Mouse (Mus musculus): Measurements from ENCODE around the gene Slc35b2. TPM values are rescaled to one million over a fixed set of nuclear protein-coding genes. Genes with fewer than 3 reads are reported as not detected.

The Slc35b2 gene
- total and polyA plus RNA-seq, 2 experiments from 2014 or later, result 90.3 to 139 TPM

- no peak overlapping the region for H3K4me2 ChIP-seq (ENCODE audit: low read depth, low read length)
- no peaks in the 10 kb centered on the region for H3K9me3 ChIP-seq (ENCODE audit: low read length)
- no peaks in the 10 kb centered on the region; the same call in 1 of the 2 replicates for H3K4me1 ChIP-seq (ENCODE audit: insufficient read depth, low read length)
- no peaks in the 10 kb centered on the region for H3K27me3 ChIP-seq (ENCODE audit: insufficient read depth, low read length)
- no peaks in the 10 kb centered on the region for H3K36me3 ChIP-seq (ENCODE audit: insufficient read depth, low read length)
- ATAC-seq, result no peak
- peak; percentile 93 for TF ChIP-seq CTCF (IDR thresholded peaks at IDR 0.05; ENCODE audit: low read depth)
- H3K4me3 ChIP-seq (ENCODE audit: low read length), result no peak overlapping the region
- peak overlapping the region; percentile 41; the same call in 1 of the 2 replicates for H3K27ac ChIP-seq
- no peak overlapping the region for H3K9ac ChIP-seq (replicated peaks; ENCODE audit: low read length)
- peak; percentile 90 for DNase-seq (ENCODE audit: low spot score)
- 2% methylated on average over 2 of the region's 2 CpGs for WGBS
These were observed 17.9 kb downstream of the Slc35b2 start for GRCm38 (mm10) chr17:45581567-45581983.

- no peak overlapping the region for H3K4me3 ChIP-seq (ENCODE audit: low read length)
- no peaks in the 10 kb centered on the region for H3K36me3 ChIP-seq (ENCODE audit: insufficient read depth, low read length)
- no peak overlapping the region for H3K27ac ChIP-seq
- no peaks in the 10 kb centered on the region; the same call in 1 of the 2 replicates for H3K4me1 ChIP-seq (ENCODE audit: insufficient read depth, low read length)
- DNase-seq (ENCODE audit: low spot score), result no peak
- no peak overlapping the region for H3K9ac ChIP-seq (replicated peaks; ENCODE audit: low read length)
- ATAC-seq, result no peak
- no peak for TF ChIP-seq CTCF (IDR thresholded peaks at IDR 0.05; ENCODE audit: low read depth)
- WGBS, result 95% methylated on average over 6 of the region's 6 CpGs
- no peak overlapping the region for H3K4me2 ChIP-seq (ENCODE audit: low read depth, low read length)
- H3K9me3 ChIP-seq (ENCODE audit: low read length), result no peaks in the 10 kb centered on the region
- H3K27me3 ChIP-seq (ENCODE audit: insufficient read depth, low read length), result no peaks in the 10 kb centered on the region
These were observed 18.5 kb downstream of the Slc35b2 start for GRCm38 (mm10) chr17:45582188-45582587.

- no peak overlapping the region for H3K4me2 ChIP-seq (ENCODE audit: low read depth, low read length)
- no peaks in the 10 kb centered on the region for H3K27me3 ChIP-seq (ENCODE audit: insufficient read depth, low read length)
- H3K9ac ChIP-seq (replicated peaks; ENCODE audit: low read length), result no peak overlapping the region
- no peak for ATAC-seq
- H3K4me1 ChIP-seq (ENCODE audit: insufficient read depth, low read length), result no peaks in the 10 kb centered on the region; the same call in 1 of the 2 replicates
- 74% methylated on average over 6 of the region's 6 CpGs for WGBS
- H3K27ac ChIP-seq, result no peak overlapping the region
- H3K4me3 ChIP-seq (ENCODE audit: low read length), result no peak overlapping the region
- no peaks in the 10 kb centered on the region for H3K9me3 ChIP-seq (ENCODE audit: low read length)
- peak; percentile 18 for DNase-seq (ENCODE audit: low spot score)
- no peaks in the 10 kb centered on the region for H3K36me3 ChIP-seq (ENCODE audit: insufficient read depth, low read length)
- TF ChIP-seq CTCF (IDR thresholded peaks at IDR 0.05; ENCODE audit: low read depth), result peak; percentile 71
These were observed 19.2 kb downstream of the Slc35b2 start for GRCm38 (mm10) chr17:45582715-45583355.

- DNase-seq (ENCODE audit: low spot score) (peak; percentile 85), ATAC-seq (peak; percentile 84)
- Histone ChIP-seq H3K9ac (replicated peaks; ENCODE audit: low read length) (0 out of 2 replicates have a peak overlapping the region, but pooled peaks have one; percentile 6), H3K9me3 (ENCODE audit: low read length) (no peaks in the 10 kb centered on the region), H3K4me2 (ENCODE audit: low read depth, low read length) (0 out of 2 replicates have a peak overlapping the region, but pooled peaks have one; percentile 6), H3K4me1 (ENCODE audit: insufficient read depth, low read length) (no peaks in the 10 kb centered on the region; the same call in 1 of the 2 replicates), H3K27ac (peak overlapping the region; percentile 81), H3K4me3 (ENCODE audit: low read length) (no peak overlapping the region), H3K27me3 (ENCODE audit: insufficient read depth, low read length) (no peaks in the 10 kb centered on the region), H3K36me3 (ENCODE audit: insufficient read depth, low read length) (no peaks in the 10 kb centered on the region)
- TF ChIP-seq CTCF (IDR thresholded peaks at IDR 0.05; ENCODE audit: low read depth), result no peak
- WGBS, result 31% methylated on average over 12 of the region's 12 CpGs
These were observed 20.6 kb downstream of the Slc35b2 start for GRCm38 (mm10) chr17:45584096-45584896.

GRCm38 (mm10) chr17:45584939-45585678 is 21.4 kb downstream of the Slc35b2 start:
- Histone ChIP-seq H3K9ac (replicated peaks; ENCODE audit: low read length) (0 out of 2 replicates have a peak overlapping the region, but pooled peaks have one; percentile 6), H3K4me2 (ENCODE audit: low read depth, low read length) (0 out of 2 replicates have a peak overlapping the region, but pooled peaks have one; percentile 6)
- WGBS, result 21% methylated on average over 14 of the region's 14 CpGs

GRCm38 (mm10) chr17:45585725-45586448 is 22.2 kb downstream of the Slc35b2 start:
- Histone ChIP-seq H3K4me1 (ENCODE audit: insufficient read depth, low read length) (no peaks in the 10 kb centered on the region; the same call in 1 of the 2 replicates), H3K9me3 (ENCODE audit: low read length) (no peaks in the 10 kb centered on the region), H3K27me3 (ENCODE audit: insufficient read depth, low read length) (no peaks in the 10 kb centered on the region), H3K4me2 (ENCODE audit: low read depth, low read length) (no peak overlapping the region), H3K27ac (peak overlapping the region; percentile 81), H3K4me3 (ENCODE audit: low read length) (no peak overlapping the region), H3K36me3 (ENCODE audit: insufficient read depth, low read length) (no peaks in the 10 kb centered on the region), H3K9ac (replicated peaks; ENCODE audit: low read length) (no peak overlapping the region)
- DNase-seq (ENCODE audit: low spot score), result no peak
- TF ChIP-seq CTCF (IDR thresholded peaks at IDR 0.05; ENCODE audit: low read depth), result no peak
- 71% methylated on average over 23 of the region's 23 CpGs for WGBS
- ATAC-seq, result no peak

More at GRCm38 (mm10) chr17:45584939-45585678, 21.4 kb downstream of the Slc35b2 start:
- ATAC-seq (peak; percentile 82), DNase-seq (ENCODE audit: low spot score) (peak; percentile 89)
- TF ChIP-seq CTCF (IDR thresholded peaks at IDR 0.05; ENCODE audit: low read depth), result peak; percentile 92
- Histone ChIP-seq H3K4me3 (ENCODE audit: low read length) (no peak overlapping the region), H3K27ac (peak overlapping the region; percentile 81), H3K4me1 (ENCODE audit: insufficient read depth, low read length) (no peaks in the 10 kb centered on the region; the same call in 1 of the 2 replicates), H3K27me3 (ENCODE audit: insufficient read depth, low read length) (no peaks in the 10 kb centered on the region), H3K36me3 (ENCODE audit: insufficient read depth, low read length) (no peaks in the 10 kb centered on the region), H3K9me3 (ENCODE audit: low read length) (no peaks in the 10 kb centered on the region)
